8 mouse cellular contexts compared by ENCODE assay signal in genomic region chr11:86484101-86484868, GRCm38 (mm10). TPM values are rescaled to one million over a fixed set of nuclear protein-coding genes. Genes with fewer than 3 reads are reported as not detected.
DNase-seq lines count a peak whose midpoint lies in the region; ATAC-seq lines count a peak whose summit lies in the region.

Gene Rnft1 (plus strand): TSS chr11:86484657.

- H3K27me3 ChIP-seq in hindbrain, embryonic 11.5 days (ENCODE audit: control insufficient read depth, insufficient read depth, low read length) = no peaks in the 10 kb centered on the region

- WGBS in hindbrain, embryonic 11.5 days = under 1% methylated on average over 67 of the region's 68 CpGs

- H3K4me2 ChIP-seq in hindbrain, embryonic 11.5 days (replicated peaks; ENCODE audit: low read depth, low read length) = peak within 1 kb of the TSS; percentile 69

- H3K9me3 ChIP-seq in hindbrain, embryonic 11.5 days (ENCODE audit: control insufficient read depth, low read length) = no peaks in the 10 kb centered on the region

- no peaks in the 10 kb centered on the region for H3K4me1 ChIP-seq in hindbrain, embryonic 11.5 days (replicated peaks; ENCODE audit: control insufficient read depth, insufficient read depth, low read length)

- peak; percentile 100 for DNase-seq in Muller cell, postnatal 12 days (ENCODE audit: inconsistent ontology term)
- DNase-seq in cerebellum, adult 9-11 months = peak; percentile 99
- peak; percentile 96 to 97 for DNase-seq in frontal cortex, adult 2 months (ENCODE audit: extremely low spot score in 1 of 2, low spot score in 1 of 2)
- peak; percentile 99 for DNase-seq in hindbrain, embryonic 11.5 days (ENCODE audit: low spot score)
- DNase-seq in layer of hippocampus, postnatal 10 days (ENCODE audit: low spot score in 2 of 2) = peak; percentile 95 to 98
- peak; percentile 100 for DNase-seq in lung, postnatal 10 days
- DNase-seq in ovary, postnatal 36 days (ENCODE audit: low spot score) = peak; percentile 100
- peak; percentile 99 for DNase-seq in thymus, postnatal 25 days

- H3K9ac ChIP-seq in hindbrain, embryonic 11.5 days (ENCODE audit: low read depth, low read length) = peak within 1 kb of the TSS; percentile 59

- ATAC-seq in hindbrain, embryonic 11.5 days (ENCODE audit: low FRiP score) = peak; percentile 97

- H3K27ac ChIP-seq in hindbrain, embryonic 11.5 days (ENCODE audit: low read depth, low read length) = peak within 1 kb of the TSS; percentile 52

- peak within 1 kb of the TSS; percentile 45 for H3K4me3 ChIP-seq in hindbrain, embryonic 11.5 days (ENCODE audit: low read depth, low read length)

- H3K36me3 ChIP-seq in hindbrain, embryonic 11.5 days (ENCODE audit: control insufficient read depth, insufficient read depth, low read length) = no peaks in the 10 kb centered on the region

RNA-seq across cellular contexts. Expression of gene Rnft1, which starts in this region (rescaled TPM):
- 11.2 and 11.8 TPM in 2 replicates for polyA plus RNA-seq in frontal cortex, adult 2 months (2012; rRNA removed)
- polyA plus RNA-seq in hindbrain, embryonic 11.5 days (2014; fragmentation: Nextera tagmentation; extraction: Ambion mirVana) = 21.5 and 26.3 TPM in 2 replicates
- 10 to 100 TPM; 19.9 to 21.1 TPM for total RNA-seq in layer of hippocampus, postnatal 10 days (2021)

Comparison
In these comparisons a context has a peak if more than half of its experiments do, and no peak if none do; other contexts are left out.
1. Peak in every context shown above with its lines: DNase-seq, ATAC-seq, H3K4me3 ChIP-seq and H3K27ac ChIP-seq.